Mouse (Mus musculus) MEL (cell line): ENCODE measurements around the gene Yipf4.

Experiments
- CTCF ChIP-seq, 3 experiments: IDR thresholded peaks in 2 of 3; conservative IDR thresholded peaks in 1 of 3; 2 replicates each; pipeline ENCODE4 v1.5.1; 2011 to 2012; ENCODE audit warnings: low read length in 3 of 3, low read depth in 2 of 3, mild to moderate bottlenecking in 2 of 3, improper control_type of control experiment in 1 of 3, inconsistent platforms in 1 of 3, mixed read lengths in 1 of 3, moderate library complexity in 1 of 3; ENCODE audit not compliant: control insufficient read depth in 1 of 3, insufficient read depth in 1 of 3, poor library complexity in 1 of 3, severe bottlenecking in 1 of 3
- POLR2AphosphoS2 ChIP-seq: IDR thresholded peaks from 2 replicates; pipeline ENCODE4 v1.6.1; 2011; ENCODE audit warnings: low read length, improper control_type of control experiment
- SMC3 ChIP-seq: IDR thresholded peaks from 2 replicates; pipeline ENCODE4 v1.6.1; 2011; ENCODE audit warnings: low read depth, low read length, improper control_type of control experiment
- TAL1 ChIP-seq: IDR thresholded peaks from 2 replicates; pipeline ENCODE4 v1.6.1; 2012; ENCODE audit warnings: mild to moderate bottlenecking, inconsistent platforms, low read length, moderate library complexity, mixed read lengths
- ZNF384 ChIP-seq: IDR thresholded peaks from 2 replicates; pipeline ENCODE4 v1.6.1; 2012; ENCODE audit warnings: low read depth, mild to moderate bottlenecking, inconsistent platforms, low read length, improper control_type of control experiment

- no peak for TF ChIP-seq TAL1
- no peak for TF ChIP-seq ZNF384
- no peak for TF ChIP-seq CTCF (IDR thresholded peaks at IDR 0.05 in 2 of 3, conservative IDR thresholded peaks at IDR 0.05 in 1 of 3; ENCODE audit: control insufficient read depth in 1 of 3, insufficient read depth in 1 of 3, low read depth in 2 of 3, low read length in 3 of 3, poor library complexity in 1 of 3, severe bottlenecking in 1 of 3)
- TF ChIP-seq SMC3, result no peak
- no peak for TF ChIP-seq POLR2AphosphoS2
Observed at GRCm38 (mm10) chr17:74453928-74454327, 35.4 kb upstream of the Yipf4 start.
